Mouse (Mus musculus) thymus, adult 2 months (tissue): ENCODE results near the gene Gm20388.

Experiments
- CTCF ChIP-seq: fragments of 200-500 bp; IDR thresholded peaks from 2 replicates; pipeline ENCODE4 v1.5.1; 2012; ENCODE audit warnings: mild to moderate bottlenecking, control low read depth, low read length, moderate library complexity, borderline replicate concordance; ENCODE audit not compliant: control insufficient read depth, poor library complexity, insufficient read depth; ENCODE audit errors: extremely low read depth
- POLR2A ChIP-seq: fragments of 200-500 bp; IDR thresholded peaks from 2 replicates; pipeline ENCODE4 v1.6.1; 2012; ENCODE audit warnings: mild to moderate bottlenecking, low read length, control low read depth, moderate library complexity; ENCODE audit not compliant: control insufficient read depth, poor library complexity, insufficient read depth; ENCODE audit errors: extremely low read depth

GRCm38 (mm10) chr8:121074108-121074847 is 1163.6 kb downstream of the Gm20388 start:
- TF ChIP-seq CTCF (no peak), POLR2A (no peak)
